Mouse (Mus musculus): ENCODE data around the gene Srcin1.
A peak's percentile ranks its signal among the peaks of the same experiment; 100 is the strongest.

Gene Srcin1

GRCm38 (mm10) chr11:97579088-97579857 lies 3.3 kb upstream of the Srcin1 start:
- DNase-seq (ENCODE audit: low spot score) = no peak

DNA sequence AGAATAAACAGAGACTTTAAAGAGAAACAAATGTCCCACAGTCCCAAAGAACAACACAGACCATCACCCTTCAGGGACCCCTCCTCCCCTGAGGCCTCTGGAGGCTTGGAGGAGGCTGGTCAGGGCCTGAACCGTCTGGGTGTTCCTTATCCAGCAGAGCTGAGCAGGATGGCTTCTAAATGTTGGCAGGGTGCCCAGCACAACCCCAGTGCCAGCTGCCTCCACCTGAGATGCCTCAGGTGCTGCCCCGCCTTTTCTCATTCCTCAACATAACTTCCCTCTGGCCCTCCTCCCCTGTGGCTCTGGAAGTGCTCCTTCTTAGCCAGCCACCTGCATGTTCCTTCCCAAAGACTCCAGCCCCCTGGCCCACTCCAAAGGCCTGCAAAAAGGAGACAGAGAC lies 2.3 kb upstream of the Srcin1 start:
- no peak for DNase-seq (ENCODE audit: low spot score)

GRCm38 (mm10) chr11:97575638-97576037 lies 348 bp downstream of the Srcin1 start:
- no peak for DNase-seq (ENCODE audit: low spot score)

GRCm38 (mm10) chr11:97575075-97575474 lies 911 bp downstream of the Srcin1 start:
- no peak for DNase-seq (ENCODE audit: low spot score)

- no peak for DNase-seq (ENCODE audit: low spot score)
These were observed 1.4 kb downstream of the Srcin1 start for GRCm38 (mm10) chr11:97574551-97575051.

GRCm38 (mm10) chr11:97573891-97574550 lies 2.0 kb downstream of the Srcin1 start:
- DNase-seq (ENCODE audit: low spot score) = no peak

DNA sequence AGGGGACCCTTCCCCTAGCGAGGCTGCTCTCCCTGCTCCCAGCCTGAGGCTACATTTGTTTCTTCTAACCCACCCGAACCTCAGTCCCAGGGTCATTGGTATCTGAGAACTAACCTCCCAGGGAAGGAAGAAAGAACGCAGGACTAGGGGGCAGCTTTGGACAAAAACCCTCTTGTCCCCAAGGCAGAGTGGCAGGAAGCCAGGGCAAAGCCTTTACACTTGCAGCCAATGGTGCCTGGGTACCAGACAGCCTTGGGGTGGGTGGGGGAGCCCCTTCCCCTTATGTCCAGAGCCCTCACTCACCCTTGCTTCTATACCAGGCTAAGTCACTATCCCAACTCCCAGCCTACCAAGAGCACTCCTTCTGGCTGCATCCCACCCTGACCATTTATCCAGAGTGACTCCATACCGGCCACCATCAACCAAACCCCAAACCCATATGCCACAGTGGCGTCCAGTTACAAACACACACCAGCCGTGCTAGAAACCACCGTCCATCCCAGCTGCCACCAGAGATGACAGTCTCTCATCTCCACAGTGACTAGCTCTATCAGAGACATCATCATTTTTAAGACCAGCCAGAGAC lies 3.0 kb downstream of the Srcin1 start:
- no peak for DNase-seq (ENCODE audit: low spot score)

DNA sequence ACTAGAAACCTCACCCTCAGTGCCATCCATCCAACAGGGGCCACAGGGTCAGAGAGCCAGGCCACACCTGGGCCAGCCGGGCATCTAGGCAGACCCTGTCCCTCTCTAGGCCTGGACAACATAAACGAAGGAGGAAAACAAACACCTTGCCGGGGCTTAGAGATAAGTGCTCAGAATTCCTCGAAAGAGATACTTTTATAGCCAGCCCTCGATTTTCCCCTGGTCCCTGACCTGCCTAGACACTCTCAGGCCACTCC lies 4.0 kb downstream of the Srcin1 start:
- DNase-seq (ENCODE audit: low spot score) = no peak

GRCm38 (mm10) chr11:97571266-97572088 lies 4.5 kb downstream of the Srcin1 start:
- no peak for DNase-seq (ENCODE audit: low spot score)

- DNase-seq (ENCODE audit: low spot score) = no peak
These were observed 5.4 kb downstream of the Srcin1 start for GRCm38 (mm10) chr11:97570493-97571137.

- no peak for DNase-seq (ENCODE audit: low spot score)
These were observed 6.2 kb downstream of the Srcin1 start for GRCm38 (mm10) chr11:97569806-97570205.

- DNase-seq (ENCODE audit: low spot score) = no peak
These were observed 6.7 kb downstream of the Srcin1 start for GRCm38 (mm10) chr11:97569301-97569724.

DNA sequence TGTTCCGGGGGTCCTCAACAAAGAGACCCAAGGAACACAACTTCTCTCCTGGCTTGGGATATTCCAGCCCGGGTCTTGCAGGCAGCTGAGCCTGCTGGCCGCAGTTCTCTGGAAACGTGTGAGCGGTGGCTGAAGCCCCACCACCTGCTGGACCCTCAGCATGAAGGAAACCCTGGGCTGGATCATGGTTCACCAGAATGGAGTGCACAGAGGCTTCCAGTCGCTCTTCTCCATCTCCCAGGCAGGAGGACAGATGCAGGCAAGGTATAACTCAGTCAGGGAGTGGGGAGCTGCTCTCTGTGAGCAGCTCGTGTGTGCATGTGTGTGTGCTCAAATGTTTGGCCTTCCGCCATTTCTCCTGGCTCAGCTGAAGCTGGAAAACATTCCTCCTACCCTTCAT lies 7.3 kb downstream of the Srcin1 start:
- peak; percentile 17 for DNase-seq (ENCODE audit: low spot score)

DNA sequence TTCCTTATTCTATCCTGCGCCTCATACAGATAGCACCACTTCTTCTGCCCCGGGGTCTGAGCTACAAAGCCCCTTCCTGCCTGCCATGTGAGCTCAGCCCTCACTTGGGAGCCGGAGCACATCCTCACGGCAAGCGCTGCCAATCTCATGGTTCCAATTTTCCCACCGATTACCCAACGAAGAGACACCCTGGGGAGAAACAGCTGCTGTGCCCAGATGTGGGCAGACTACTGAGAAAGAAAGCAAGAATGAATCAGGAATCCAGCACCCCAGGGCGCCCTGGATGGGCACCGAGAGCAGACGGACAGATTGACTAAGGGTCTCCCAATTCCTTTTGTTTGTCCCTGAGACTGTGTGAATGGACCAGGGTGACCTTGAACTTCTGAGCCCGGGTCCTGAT lies 8.5 kb downstream of the Srcin1 start:
- no peak for DNase-seq (ENCODE audit: low spot score)

DNA sequence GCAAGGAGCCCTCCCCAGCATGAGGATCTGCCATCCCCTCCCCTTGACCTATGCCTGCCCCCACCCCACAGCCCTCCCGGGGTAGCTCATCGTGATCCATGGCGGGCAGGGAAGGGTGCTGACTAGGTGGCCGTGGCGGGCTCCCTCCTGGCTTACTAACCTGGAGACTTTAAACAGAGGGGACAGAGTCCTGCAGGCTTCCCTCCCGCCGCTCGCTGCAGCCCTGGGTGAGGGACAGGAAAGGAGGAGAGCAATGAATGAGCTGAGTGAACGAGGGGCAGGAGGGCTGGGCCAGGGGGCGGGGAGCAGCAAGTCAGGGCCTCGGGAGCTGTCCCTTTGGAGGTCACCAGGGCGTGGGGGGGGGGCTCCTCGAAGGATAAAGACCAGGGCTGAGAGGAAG lies 9.4 kb downstream of the Srcin1 start:
- DNase-seq (ENCODE audit: low spot score) = no peak

GRCm38 (mm10) chr11:97563730-97564129 lies 12.3 kb downstream of the Srcin1 start:
- no peak for DNase-seq (ENCODE audit: low spot score)

- DNase-seq (ENCODE audit: low spot score) = no peak
These were observed 13.4 kb downstream of the Srcin1 start for GRCm38 (mm10) chr11:97562536-97562935.

DNA sequence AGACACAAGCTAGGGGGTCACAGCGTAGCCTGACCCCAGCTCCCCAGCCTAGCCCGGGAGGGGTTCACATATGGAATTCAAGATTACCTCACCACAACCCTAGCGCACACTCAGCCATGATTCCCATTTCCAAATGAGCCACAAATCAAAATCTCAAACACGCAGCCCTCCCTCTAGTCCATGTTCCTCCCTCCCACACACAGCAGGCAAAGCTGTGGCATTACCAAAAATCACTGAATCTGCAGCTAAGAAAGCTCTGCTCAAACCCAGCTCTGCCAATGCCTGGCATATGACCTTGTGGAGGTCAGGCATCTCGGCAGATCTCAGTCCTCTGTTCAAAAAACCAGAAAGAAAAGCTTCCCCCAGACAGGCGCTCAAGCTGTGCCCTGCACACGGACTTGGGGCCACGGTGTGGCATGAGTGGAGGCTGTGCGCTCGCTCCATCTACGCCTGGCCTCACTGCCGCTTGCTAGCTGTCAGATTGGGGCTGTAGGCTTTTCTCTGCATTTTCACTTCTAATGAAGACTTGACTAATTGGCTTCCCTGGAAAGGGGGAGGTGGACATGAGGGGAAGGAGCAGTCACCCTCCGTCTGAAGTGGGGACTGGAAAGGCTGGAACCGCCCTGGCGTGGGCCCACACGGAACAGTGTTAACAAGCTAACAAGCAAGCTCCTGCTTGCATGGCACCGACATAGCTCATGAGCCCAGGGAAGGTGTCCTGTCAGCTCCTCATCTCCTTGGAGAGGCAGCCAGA lies 15.6 kb downstream of the Srcin1 start:
- no peak for DNase-seq (ENCODE audit: low spot score)

DNA sequence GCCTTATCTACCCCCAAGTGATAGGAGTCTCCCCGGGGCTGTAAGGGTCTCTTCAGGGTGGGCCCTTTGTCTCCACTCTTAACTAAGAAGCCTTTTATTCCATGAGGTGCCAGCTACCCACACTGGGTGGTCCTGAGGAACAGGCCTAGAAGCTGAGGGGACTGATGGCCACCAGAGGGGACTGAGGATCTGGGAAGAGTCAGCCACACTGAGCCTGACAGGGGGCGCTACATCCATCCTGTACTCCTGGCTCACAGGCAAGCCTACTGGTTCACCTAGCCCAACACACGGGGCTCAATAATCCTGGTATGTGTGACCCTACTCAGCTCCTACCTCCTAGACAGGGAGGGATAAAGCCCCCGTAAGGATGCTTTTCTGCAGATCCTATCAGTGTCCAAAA lies 16.4 kb downstream of the Srcin1 start:
- no peak for DNase-seq (ENCODE audit: low spot score)

- no peak for DNase-seq (ENCODE audit: low spot score)
These were observed 18.1 kb downstream of the Srcin1 start for GRCm38 (mm10) chr11:97557885-97558284.
